Mouse (Mus musculus): Measurements from ENCODE around the gene Pde4a.
"Not testable (repeated sequence)": the region's sequence is repeated elsewhere in the genome, so short reads cannot be mapped to it uniquely, and the experiment has no call there.

The Pde4a gene

DNA sequence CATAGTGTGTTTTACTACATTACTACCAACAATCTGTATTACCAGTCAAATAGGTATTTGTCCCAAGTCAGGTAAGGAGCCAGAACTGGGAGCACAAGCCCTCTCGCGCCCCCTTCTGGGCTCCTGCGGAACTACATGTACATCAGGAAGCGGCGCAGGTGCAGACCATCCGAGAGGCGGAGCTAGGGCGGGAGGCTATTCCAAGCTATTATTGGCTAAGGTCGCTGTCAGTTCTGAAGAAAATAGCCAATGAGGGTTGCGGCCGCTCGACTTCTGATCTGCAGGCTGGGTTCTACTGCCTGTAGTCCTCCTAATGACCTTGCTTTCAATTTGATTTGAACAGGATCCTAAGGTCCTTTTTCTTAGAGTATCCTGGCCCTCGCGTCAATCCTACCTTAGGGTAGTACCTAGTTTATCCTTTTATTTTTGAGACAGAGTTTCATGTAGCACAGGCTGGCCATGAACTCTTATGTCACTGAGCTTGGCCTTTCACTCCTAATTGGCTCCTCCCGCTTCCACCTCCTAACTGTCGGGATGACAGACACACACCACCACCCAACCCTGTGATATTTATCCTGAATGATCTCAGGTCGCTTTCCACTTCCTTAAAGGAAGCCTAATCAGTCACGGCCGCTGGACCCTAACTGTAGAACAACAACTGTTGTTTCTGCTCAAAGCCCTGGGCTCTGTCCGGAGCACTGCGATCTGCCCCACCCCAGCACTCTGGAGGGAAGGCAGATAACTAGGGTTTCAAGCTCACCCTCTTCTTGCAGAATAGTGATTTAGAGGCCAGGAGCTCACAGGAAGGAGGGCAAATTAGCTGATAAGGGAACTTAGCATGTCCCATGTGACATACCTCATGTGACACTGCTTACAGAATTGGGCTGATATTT is 55.2 kb downstream of the Pde4a start:
- DNase-seq (ENCODE audit: low spot score) = peak; percentile 93

GRCm38 (mm10) chr9:21221383-21221929 is 55.9 kb downstream of the Pde4a start:
- peak; percentile 82 for DNase-seq (ENCODE audit: low spot score)

DNA sequence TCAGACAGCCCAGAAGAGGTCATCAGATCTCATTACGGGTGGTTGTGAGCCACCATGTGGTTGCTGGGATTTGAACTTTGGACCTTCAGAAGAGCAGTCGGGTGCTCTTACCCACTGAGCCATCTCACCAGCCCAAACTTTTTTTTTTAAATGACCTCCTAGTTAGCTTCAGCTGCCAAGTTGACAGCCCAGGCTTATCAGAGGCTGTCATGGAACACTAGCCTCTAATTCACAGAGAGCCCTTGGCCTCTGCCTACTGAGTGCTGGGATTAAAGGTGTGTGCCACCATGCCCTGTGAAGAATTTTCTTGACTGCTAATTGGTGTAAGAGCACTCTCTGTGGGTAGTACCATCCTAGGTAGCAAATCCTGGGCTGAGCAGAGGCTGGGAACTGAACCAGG is 58.0 kb downstream of the Pde4a start:
- not testable (repeated sequence) for DNase-seq (ENCODE audit: low spot score)

DNA sequence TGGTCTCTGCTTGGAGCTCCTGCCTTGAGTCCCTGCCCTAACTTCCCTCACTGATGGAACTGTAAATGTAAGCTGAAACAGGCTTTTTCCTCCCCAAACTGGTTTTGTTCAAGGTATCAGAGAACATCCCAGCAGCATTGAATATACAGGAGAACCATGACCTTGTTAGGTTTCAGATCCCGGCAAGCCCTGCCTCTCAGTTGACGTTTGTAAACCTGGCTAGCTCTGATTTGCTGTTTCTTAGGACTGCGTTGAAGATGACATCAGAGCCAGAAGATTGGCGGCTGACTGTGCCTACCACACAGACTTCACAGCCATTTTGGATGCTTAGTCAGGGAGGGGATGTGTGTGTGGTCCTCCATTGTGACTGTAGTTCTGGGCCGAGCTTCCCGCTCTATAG is 58.4 kb downstream of the Pde4a start:
- no peak for DNase-seq (ENCODE audit: low spot score)

GRCm38 (mm10) chr9:21224576-21225414 is 59.3 kb downstream of the Pde4a start:
- peak; percentile 9 for DNase-seq (ENCODE audit: low spot score)

- DNase-seq (ENCODE audit: low spot score) = no peak
Measured at GRCm38 (mm10) chr9:21225415-21225758, 59.9 kb downstream of the Pde4a start.

DNA sequence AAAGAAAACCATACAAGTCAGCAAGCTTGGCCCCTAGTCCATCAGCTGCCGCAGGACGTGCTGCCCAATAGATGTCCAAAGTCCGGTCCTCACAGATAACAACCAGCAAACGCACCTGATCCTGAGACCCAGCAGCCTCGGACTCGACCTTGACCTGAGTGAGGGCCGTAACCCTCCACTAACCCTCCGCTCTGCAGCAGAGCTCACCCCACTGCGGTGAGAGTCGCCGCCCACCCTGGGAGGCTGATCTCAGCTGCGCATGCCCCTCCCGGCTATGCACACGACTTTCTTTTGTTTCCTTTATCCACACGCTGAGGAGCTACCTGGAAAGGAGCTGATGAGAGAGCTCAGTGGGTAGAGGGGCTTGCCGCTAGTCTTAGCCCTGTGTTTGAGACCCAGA is 61.8 kb downstream of the Pde4a start:
- no peak for DNase-seq (ENCODE audit: low spot score)

- no peak for DNase-seq (ENCODE audit: low spot score)
Measured at GRCm38 (mm10) chr9:21231551-21231950, 66.0 kb downstream of the Pde4a start.

GRCm38 (mm10) chr9:21232867-21233266 is 67.4 kb downstream of the Pde4a start:
- no peak for DNase-seq (ENCODE audit: low spot score)

GRCm38 (mm10) chr9:21233366-21233765 is 67.9 kb downstream of the Pde4a start:
- DNase-seq (ENCODE audit: low spot score) = no peak

- DNase-seq (ENCODE audit: low spot score) = no peak
Measured at GRCm38 (mm10) chr9:21233805-21234204, 68.3 kb downstream of the Pde4a start.

DNA sequence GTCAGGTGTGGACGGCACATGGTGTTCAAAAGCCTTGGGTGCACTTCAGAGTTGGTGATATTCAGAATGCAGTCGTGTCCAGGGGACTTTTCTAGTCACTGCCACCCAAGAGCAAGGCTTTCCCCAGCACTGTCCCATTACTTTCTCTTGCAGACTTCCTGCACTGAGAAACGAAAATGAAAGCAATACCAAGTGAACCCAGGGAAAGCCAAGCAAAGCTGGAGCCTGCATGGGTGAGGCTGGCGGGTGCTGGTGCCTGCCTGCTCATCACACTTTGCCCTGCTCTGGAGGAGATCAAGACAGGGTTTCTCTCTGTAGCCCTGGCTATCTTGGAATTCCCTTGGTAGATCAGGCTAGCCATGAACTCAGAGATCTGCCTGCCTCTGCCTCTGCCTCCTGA is 69.8 kb downstream of the Pde4a start:
- no peak for DNase-seq (ENCODE audit: low spot score)

- DNase-seq (ENCODE audit: low spot score) = no peak
Measured at GRCm38 (mm10) chr9:21236991-21237367, 71.5 kb downstream of the Pde4a start.

- peak; percentile 47 for DNase-seq (ENCODE audit: low spot score)
Measured at GRCm38 (mm10) chr9:21237368-21238003, 72.0 kb downstream of the Pde4a start.

- peak; percentile 13 for DNase-seq (ENCODE audit: low spot score)
Measured at GRCm38 (mm10) chr9:21238004-21238732, 72.7 kb downstream of the Pde4a start.

DNA sequence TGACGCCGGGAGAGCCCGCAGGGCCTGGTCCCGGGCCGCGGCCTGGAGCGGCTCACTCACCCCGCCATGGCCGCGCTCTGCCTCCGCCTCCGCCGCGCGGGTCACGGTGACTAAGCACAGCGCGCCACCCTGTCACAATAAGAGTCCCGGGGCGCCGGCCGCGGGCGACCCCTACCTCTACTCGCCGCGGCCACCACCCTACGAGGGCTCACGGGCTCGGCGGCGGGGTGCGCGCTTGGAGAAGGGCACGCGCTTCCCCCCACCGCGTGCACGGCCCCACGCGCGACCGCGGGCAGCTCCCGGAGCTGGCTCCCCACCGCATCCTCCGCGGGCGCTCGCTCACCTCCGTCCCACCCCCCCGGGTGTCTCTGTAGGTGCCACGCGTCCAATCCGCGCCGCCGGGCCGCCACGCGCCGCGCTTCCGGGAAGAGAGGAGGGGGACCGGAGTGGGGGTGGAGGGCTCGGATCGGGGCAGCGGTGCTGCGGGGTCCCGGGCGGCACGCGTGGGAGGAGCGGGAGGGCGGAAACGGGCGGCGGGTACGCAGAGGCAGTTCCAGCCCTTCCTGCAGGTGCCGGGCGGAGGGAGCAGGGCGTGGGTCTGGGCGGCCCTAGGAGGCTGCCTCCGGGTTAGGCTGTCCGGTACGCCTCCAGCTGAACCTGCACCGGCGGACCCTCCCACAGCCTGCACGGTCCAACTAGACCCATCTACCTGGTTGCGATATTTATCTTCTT is 73.4 kb downstream of the Pde4a start, which contains the start of gene Keap1:
Gene Keap1, minus strand, starts transcription at position 629 of the 732 bp plus-strand sequence.
- DNase-seq (ENCODE audit: low spot score) = peak; percentile 82

- DNase-seq (ENCODE audit: low spot score) = no peak
Measured at GRCm38 (mm10) chr9:21239465-21239848, 73.9 kb downstream of the Pde4a start.

- no peak for DNase-seq (ENCODE audit: low spot score)
Measured at GRCm38 (mm10) chr9:21241343-21241742, 75.8 kb downstream of the Pde4a start.

GRCm38 (mm10) chr9:21243826-21244427 is 78.4 kb downstream of the Pde4a start:
- no peak for DNase-seq (ENCODE audit: low spot score)

DNA sequence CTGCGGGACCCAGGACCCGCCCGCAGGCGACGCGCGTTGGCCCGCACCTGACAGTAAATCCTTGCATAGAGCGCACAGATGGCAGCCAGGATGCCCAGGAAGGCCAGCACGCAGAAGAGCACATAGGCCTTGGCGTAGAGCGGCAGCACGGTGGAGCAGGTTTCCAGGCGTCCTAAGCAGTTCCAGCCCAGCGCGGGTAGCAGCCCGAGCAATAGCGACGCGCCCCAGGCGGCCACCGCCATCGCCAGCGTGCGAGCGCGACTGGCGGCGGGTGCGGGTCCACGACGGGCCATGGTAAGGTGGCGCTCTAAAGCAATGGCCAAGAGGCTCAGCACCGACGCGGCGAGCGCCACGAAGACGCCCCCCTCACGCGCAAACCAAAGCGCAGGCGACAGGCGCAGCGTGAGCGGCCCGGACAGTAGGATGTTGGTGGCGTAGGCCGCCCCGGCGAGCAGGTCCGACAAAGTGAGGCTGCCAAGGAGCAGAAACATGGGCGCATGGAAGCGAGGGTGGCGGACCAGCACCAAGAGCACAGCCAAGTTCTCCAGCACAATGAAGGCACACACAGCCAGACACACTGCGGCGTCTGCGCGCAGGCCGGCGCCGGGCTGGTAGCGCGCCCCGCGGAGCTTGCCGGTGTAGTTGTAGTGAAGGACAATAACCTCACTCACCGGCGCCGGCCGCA is 79.1 kb downstream of the Pde4a start:
- no peak for DNase-seq (ENCODE audit: low spot score)

All from MN1 (cell line).